Mouse (Mus musculus) forebrain, embryonic 10.5 days (tissue): ENCODE results near the gene Wif1. TPM values are rescaled to one million over a fixed set of nuclear protein-coding genes. Genes with fewer than 3 reads are reported as not detected.

Experiments
- DNase-seq: peaks from one replicate; pipeline ENCODE4 v3.0.0-alpha.2; 2017; ENCODE audit warnings: low spot score; ENCODE audit errors: extremely low spot score
- H3K27ac ChIP-seq: fragments of 300-500 bp; sonication (generic); 2 replicates; pipeline ENCODE4 v1.5.1; 2016; ENCODE audit warnings: mild to moderate bottlenecking
- H3K27me3 ChIP-seq: fragments of 300-500 bp; sonication (generic); 2 replicates; pipeline ENCODE4 v1.6.1; 2016; ENCODE audit warnings: mild to moderate bottlenecking; ENCODE audit not compliant: poor library complexity, severe bottlenecking
- H3K36me3 ChIP-seq: fragments of 300-500 bp; sonication (generic); replicated peaks from 2 replicates; pipeline ENCODE4 v1.6.1; 2016; ENCODE audit warnings: mild to moderate bottlenecking, moderate library complexity
- H3K4me1 ChIP-seq: fragments of 300-500 bp; sonication (generic); 2 replicates; pipeline ENCODE4 v1.6.1; 2016
- H3K4me3 ChIP-seq: fragments of 300-500 bp; sonication (generic); 2 replicates; pipeline ENCODE4 v1.5.1; 2016; ENCODE audit warnings: mild to moderate bottlenecking, moderate library complexity
- H3K9me3 ChIP-seq: fragments of 300-500 bp; sonication (generic); 2 replicates; pipeline ENCODE4 v1.6.1; 2016; ENCODE audit warnings: mild to moderate bottlenecking, moderate library complexity
- WGBS: fragments of 180-500 bp; shearing (Covaris S2); methylation state at CpG from one replicate; pipeline ENCODE4 v1.1.7; 2016; 5-methylcytosine and 5-hydroxymethylcytosine counted together
- polyA plus RNA-seq: library from polyadenylated mRNA; unstranded; fragments of >200 nt; fragmentation: Nextera tagmentation; extraction: Ambion mirVana; gene quantifications from 2 replicates; pipeline ENCODE4 v1.2.1, GENCODE M21; 2016

Gene Wif1
- 2.6 and 2.7 TPM in 2 replicates for polyA plus RNA-seq

DNA sequence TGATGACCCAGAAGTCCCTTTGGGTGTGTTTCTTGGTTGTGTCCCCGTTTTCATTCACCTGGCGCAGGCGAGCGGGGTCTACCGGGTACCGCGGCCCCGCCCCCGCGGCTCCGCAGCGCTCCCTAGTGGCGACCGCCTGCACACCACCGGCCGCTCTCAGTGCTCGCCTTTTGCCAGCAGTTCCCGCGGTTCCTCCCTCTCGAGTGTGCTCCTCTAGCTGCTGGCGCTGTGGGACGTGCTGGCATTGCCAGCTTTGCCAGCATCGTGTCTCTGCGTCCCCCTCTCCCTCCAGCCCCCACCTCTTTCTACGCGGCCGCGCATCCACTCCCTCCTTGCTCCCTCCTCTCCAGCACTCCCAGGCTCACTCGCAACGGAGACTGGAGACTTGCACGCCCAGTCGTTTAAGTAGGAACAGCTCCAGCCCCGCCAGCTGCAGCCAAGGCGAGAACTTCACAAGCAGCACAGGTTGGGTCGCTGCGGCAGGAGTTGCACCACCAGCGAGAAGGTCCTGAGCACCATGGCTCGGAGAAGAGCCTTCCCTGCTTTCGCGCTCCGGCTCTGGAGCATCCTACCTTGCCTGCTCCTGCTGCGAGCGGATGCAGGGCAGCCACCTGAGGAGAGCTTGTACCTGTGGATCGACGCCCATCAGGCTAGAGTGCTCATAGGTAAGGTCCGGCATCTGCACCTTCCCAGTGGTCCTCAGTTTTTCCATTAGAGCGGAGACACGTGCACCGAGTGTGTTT lies at the start of gene Wif1:
TSS of gene Wif1 (plus strand) at position 135 of the 743 bp plus-strand sequence.
- H3K4me1 ChIP-seq = peaks cover 17% of the 10 kb centered on the region
- peaks cover 74% of the 10 kb centered on the region for H3K27me3 ChIP-seq
- peak; percentile 86 for DNase-seq
- peak within 1 kb of the TSS; percentile 77 for H3K27ac ChIP-seq
- no peaks in the 10 kb centered on the region for H3K36me3 ChIP-seq
- peak within 1 kb of the TSS; percentile 66 for H3K4me3 ChIP-seq
- 1% methylated on average over 49 of the region's 49 CpGs for WGBS
- no peaks in the 10 kb centered on the region for H3K9me3 ChIP-seq

- WGBS = 89% methylated on average over 2 of the region's 2 CpGs
- no peaks in the 10 kb centered on the region; the same call in 1 of the 2 replicates for H3K27me3 ChIP-seq
- no peak overlapping the region for H3K27ac ChIP-seq
- no peaks in the 10 kb centered on the region for H3K4me1 ChIP-seq
- H3K9me3 ChIP-seq = no peaks in the 10 kb centered on the region
- DNase-seq = no peak
- H3K4me3 ChIP-seq = no peak overlapping the region
- H3K36me3 ChIP-seq = no peaks in the 10 kb centered on the region
Observed at GRCm38 (mm10) chr10:121002135-121002534, 31.6 kb upstream of the Wif1 start.

- H3K4me3 ChIP-seq = no peak overlapping the region
- WGBS = 87% methylated on average over 4 of the region's 4 CpGs
Observed at GRCm38 (mm10) chr10:121011496-121011895, 22.3 kb upstream of the Wif1 start.

DNA sequence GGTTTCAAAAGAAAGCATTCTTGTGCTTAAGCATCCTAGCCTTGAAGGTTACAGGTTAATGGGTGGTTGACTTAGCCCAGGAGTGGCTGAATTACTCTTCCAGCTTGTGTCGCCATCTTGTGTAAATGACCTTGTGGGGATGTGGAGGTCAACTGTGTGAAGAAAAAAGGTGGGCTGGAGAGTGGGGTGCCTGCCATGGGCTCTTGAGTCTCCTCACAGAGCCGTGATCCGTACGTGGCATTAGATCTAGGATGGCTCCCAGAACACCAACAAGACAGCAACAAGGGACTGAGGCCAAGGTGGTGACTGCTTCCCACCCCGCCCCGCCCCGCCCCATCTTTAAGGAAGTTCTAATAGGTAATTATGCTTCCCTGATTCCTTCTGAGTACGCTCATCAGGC lies 17.5 kb upstream of the Wif1 start:
- DNase-seq = no peak
- H3K4me1 ChIP-seq = peaks cover 18% of the 10 kb centered on the region
- peak overlapping the region; percentile 65 for H3K27ac ChIP-seq
- H3K27me3 ChIP-seq = peaks cover 7% of the 10 kb centered on the region; the same call in 1 of the 2 replicates
- H3K4me3 ChIP-seq = no peak overlapping the region
- 84% methylated on average over 8 of the region's 8 CpGs for WGBS
- H3K9me3 ChIP-seq = peaks cover 22% of the 10 kb centered on the region; the same call in 1 of the 2 replicates
- no peaks in the 10 kb centered on the region for H3K36me3 ChIP-seq

More at GRCm38 (mm10) chr10:121011496-121011895, 22.3 kb upstream of the Wif1 start:
- Histone ChIP-seq H3K36me3 (no peaks in the 10 kb centered on the region), H3K4me1 (peaks cover 4% of the 10 kb centered on the region), H3K9me3 (peaks cover 12% of the 10 kb centered on the region; the same call in 1 of the 2 replicates), H3K27ac (no peak overlapping the region), H3K27me3 (no peaks in the 10 kb centered on the region)
- no peak for DNase-seq

- Histone ChIP-seq H3K27me3 (peaks cover 7% of the 10 kb centered on the region; the same call in 1 of the 2 replicates), H3K4me1 (peaks cover 18% of the 10 kb centered on the region), H3K36me3 (no peaks in the 10 kb centered on the region), H3K9me3 (peaks cover 22% of the 10 kb centered on the region; the same call in 1 of the 2 replicates), H3K27ac (peak overlapping the region; percentile 65), H3K4me3 (no peak overlapping the region)
- peak; percentile 30 for DNase-seq
- 47% methylated on average over 18 of the region's 18 CpGs for WGBS
Observed at GRCm38 (mm10) chr10:121016711-121017503, 16.9 kb upstream of the Wif1 start.

DNA sequence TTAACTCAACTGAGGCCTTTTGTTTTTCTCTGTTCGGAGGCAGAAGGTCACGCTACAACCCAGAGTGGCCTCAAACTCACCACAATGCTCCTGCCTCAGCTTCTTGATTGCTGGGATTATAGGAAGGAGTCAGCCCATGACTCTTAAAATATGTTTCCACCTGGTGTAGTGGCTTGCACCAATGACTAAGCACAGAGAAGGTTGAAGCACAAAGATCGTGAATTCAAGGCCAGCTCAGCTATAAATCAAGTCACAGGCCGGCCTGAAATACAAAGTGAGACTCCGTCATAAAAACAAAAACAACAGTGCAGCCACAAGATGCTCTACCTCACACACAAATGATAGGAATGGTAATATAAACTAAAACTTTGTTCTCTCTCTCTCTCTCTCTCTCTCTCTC lies 10.8 kb upstream of the Wif1 start:
- H3K27ac ChIP-seq = no peak overlapping the region
- peaks cover 9% of the 10 kb centered on the region; the same call in 1 of the 2 replicates for H3K9me3 ChIP-seq
- peaks cover 12% of the 10 kb centered on the region; the same call in 1 of the 2 replicates for H3K4me1 ChIP-seq
- no peak for DNase-seq
- WGBS = 72% methylated on average over 5 of the region's 5 CpGs
- no peaks in the 10 kb centered on the region for H3K36me3 ChIP-seq
- H3K4me3 ChIP-seq = no peak overlapping the region
- H3K27me3 ChIP-seq = peaks cover 7% of the 10 kb centered on the region; the same call in 1 of the 2 replicates

DNA sequence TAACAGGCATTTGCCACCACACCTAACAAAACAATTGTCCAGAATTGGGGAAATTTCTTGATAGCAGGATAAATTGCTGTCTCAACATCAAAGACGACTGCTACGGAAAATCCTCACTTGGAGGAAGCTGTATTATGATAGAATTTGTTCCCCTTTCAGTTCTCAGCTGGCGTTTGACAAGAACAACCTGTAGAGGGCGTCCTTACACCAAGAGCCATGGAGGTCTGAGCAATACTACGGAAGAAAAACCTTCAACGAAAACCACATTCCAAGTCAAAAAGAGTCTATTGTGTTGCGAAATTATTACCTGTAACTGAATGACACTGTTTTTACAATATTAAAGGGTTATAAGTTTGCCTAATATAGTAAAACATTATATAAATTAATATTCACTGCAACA lies 2.0 kb upstream of the Wif1 start:
- no peak overlapping the region for H3K27ac ChIP-seq
- no peaks in the 10 kb centered on the region for H3K36me3 ChIP-seq
- peak; percentile 31 for DNase-seq
- H3K27me3 ChIP-seq = peaks cover 67% of the 10 kb centered on the region
- no peak overlapping the region for H3K4me3 ChIP-seq
- 21% methylated on average over 7 of the region's 7 CpGs for WGBS
- H3K9me3 ChIP-seq = no peaks in the 10 kb centered on the region
- peaks cover 17% of the 10 kb centered on the region for H3K4me1 ChIP-seq

- H3K27me3 ChIP-seq = peaks cover 74% of the 10 kb centered on the region
Observed at GRCm38 (mm10) chr10:121033128-121033791, 500 bp upstream of the Wif1 start.

GRCm38 (mm10) chr10:121034569-121034947 lies 798 bp downstream of the Wif1 start:
- H3K4me3 ChIP-seq = peak overlapping the region; percentile 66
- H3K9me3 ChIP-seq = no peaks in the 10 kb centered on the region
- no peak for DNase-seq
- 12% methylated on average over 5 of the region's 5 CpGs for WGBS
- no peak overlapping the region for H3K27ac ChIP-seq
- peaks cover 71% of the 10 kb centered on the region for H3K27me3 ChIP-seq
- no peaks in the 10 kb centered on the region for H3K36me3 ChIP-seq
- H3K4me1 ChIP-seq = peaks cover 17% of the 10 kb centered on the region

More at GRCm38 (mm10) chr10:121033128-121033791, 500 bp upstream of the Wif1 start:
- DNase-seq = peak; percentile 82
- Histone ChIP-seq H3K4me1 (peaks cover 17% of the 10 kb centered on the region), H3K36me3 (no peaks in the 10 kb centered on the region), H3K4me3 (peak overlapping the region; percentile 66), H3K9me3 (no peaks in the 10 kb centered on the region), H3K27ac (peak overlapping the region; percentile 77; the same call in 1 of the 2 replicates)
- under 1% methylated on average over 25 of the region's 25 CpGs for WGBS

- Histone ChIP-seq H3K4me1 (peaks cover 8% of the 10 kb centered on the region), H3K36me3 (no peaks in the 10 kb centered on the region), H3K27ac (no peak overlapping the region), H3K9me3 (no peaks in the 10 kb centered on the region), H3K27me3 (peaks cover 38% of the 10 kb centered on the region), H3K4me3 (no peak overlapping the region)
- no peak for DNase-seq
- 88% methylated on average over 4 of the region's 4 CpGs for WGBS
Observed at GRCm38 (mm10) chr10:121038556-121039284, 5.0 kb downstream of the Wif1 start.

DNA sequence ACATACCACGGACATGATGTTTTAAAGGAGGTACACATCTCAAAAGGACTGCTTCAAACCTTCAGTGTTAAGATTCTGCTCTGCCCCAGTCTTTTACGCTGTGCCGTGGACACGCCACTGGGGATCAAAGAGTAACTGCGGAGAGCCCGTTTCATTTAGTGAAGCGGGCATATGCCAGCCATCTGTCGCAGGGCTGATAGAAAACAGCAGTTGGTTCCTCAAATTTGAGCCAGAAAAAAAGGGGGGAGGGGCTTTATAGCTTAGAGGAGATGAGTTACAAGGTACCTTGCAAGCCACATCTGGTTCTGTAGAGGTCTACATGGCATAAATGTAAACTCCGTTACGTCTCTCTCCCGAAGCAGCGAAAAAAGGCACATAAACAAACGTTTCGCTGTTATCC lies 7.2 kb downstream of the Wif1 start:
- no peak overlapping the region for H3K4me3 ChIP-seq
- WGBS = 81% methylated on average over 14 of the region's 14 CpGs
- DNase-seq = no peak
- no peaks in the 10 kb centered on the region for H3K4me1 ChIP-seq
- H3K9me3 ChIP-seq = no peaks in the 10 kb centered on the region
- H3K27ac ChIP-seq = no peak overlapping the region
- peaks cover 16% of the 10 kb centered on the region for H3K27me3 ChIP-seq
- no peaks in the 10 kb centered on the region for H3K36me3 ChIP-seq

GRCm38 (mm10) chr10:121047440-121047839 lies 13.7 kb downstream of the Wif1 start:
- no peaks in the 10 kb centered on the region for H3K4me1 ChIP-seq
- H3K27me3 ChIP-seq = no peaks in the 10 kb centered on the region
- no peak overlapping the region for H3K4me3 ChIP-seq
- no peaks in the 10 kb centered on the region for H3K9me3 ChIP-seq
- H3K36me3 ChIP-seq = no peaks in the 10 kb centered on the region
- WGBS = 83% methylated on average over 10 of the region's 10 CpGs
- DNase-seq = no peak
- no peak overlapping the region for H3K27ac ChIP-seq
